Mouse (Mus musculus): ENCODE measurements at regions not wholly inside any gene's neighbourhood (a gene's known extent, or its start where the extent isn't known, plus 50 kb on each side); places are given as distances from the start of the nearest gene placed in this dataset.

GRCm38 (mm10) chr9:122556051-122556450 is 191.1 kb upstream of the Topaz1 start:
- no peak for DNase-seq (ENCODE audit: low read depth in 2 of 2, low spot score in 2 of 2)

DNA sequence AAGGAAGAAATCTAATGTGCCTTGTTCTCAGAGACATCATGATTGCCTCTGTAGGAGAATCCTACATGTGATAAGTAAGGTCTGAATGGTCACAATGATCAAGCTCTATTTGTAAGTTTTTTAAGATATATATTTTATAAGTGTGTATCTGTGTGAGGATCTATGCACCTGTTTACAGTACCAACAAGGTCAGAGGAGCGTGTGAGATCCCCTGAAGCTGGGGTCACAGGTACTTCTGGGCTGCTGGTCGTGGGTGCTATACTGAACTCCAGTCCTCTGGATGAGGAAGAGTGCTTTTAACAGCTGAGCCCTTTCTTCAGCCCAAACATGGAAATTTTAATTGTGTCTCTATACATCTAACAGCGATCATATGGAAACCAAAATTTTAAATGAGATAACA is 181.1 kb upstream of the Topaz1 start:
- DNase-seq (ENCODE audit: low read depth in 2 of 2, low spot score in 2 of 2): no peak

- DNase-seq (ENCODE audit: low read depth in 2 of 2, low spot score in 2 of 2): no peak
Measured at GRCm38 (mm10) chr9:122568691-122569441, 178.3 kb upstream of the Topaz1 start.

DNA sequence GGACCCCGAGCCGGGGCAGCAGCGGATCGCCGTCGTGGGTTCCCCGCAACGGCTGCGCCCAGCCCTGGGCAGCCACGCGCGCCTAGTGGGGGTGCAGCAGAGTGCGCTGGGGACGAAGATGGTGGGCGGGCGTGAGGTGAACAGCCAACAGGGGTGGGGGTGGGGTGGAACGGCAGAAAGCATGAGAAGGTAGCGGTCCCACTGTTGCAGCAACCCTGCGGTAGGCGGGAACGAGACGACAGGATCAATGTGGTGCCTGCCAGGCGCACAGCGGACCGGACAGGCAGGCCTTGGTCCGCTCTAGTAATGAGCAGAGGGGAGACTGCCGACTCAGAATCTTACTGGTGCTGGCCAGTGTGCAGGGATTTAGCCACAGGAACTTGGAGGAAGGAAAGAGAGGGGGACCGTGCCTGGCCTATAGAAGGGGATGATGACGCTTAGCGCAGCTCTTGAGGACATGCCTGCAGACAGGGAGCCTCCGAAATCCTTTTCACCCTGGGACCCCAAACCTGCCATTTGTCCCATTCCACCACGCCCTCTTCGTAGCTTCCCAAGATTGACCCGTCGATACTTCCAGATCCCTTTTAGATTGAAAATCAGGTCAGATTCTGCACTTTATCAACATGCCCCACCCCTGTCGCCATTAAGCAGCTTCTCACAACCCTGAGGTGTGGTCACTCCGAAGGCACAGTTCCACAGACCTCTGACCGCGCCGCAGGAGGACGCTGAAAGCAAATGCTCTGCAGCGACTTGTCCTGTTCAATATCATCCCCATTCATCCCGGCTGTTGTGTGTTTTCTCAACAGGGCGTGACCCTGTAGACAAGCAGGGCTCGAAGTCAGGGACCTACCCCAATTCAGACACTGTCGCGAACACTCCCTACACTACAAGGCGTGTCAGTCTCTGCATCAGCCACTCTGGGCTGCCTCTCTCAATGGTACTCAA is 177.4 kb upstream of the Topaz1 start:
- no peak for DNase-seq (ENCODE audit: low read depth in 2 of 2, low spot score in 2 of 2)

DNA sequence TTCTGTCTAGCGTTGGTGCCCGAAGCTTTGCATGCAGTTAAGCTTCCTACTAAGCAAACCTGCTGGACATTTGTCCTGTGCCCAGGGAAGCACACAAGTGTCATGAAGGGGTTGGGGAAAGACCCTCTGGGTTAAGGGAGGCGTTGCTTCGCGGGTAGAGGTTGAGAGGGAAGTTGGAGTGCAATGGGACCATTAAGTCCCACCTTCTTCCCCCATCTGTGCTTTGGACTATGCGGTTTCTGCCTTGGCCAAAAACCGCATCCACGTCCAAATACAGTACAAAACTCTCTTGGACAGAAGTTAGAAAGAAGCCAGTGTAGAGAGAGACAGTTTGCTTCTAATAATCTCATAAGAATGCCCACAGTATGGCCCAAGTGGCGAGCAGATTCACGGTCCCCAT is 176.1 kb upstream of the Topaz1 start:
- DNase-seq (ENCODE audit: low read depth in 2 of 2, low spot score in 2 of 2): no peak

GRCm38 (mm10) chr9:122571402-122572059 is 175.6 kb upstream of the Topaz1 start:
- no peak for DNase-seq (ENCODE audit: low read depth in 2 of 2, low spot score in 2 of 2)

GRCm38 (mm10) chr9:122572060-122572835 is 174.9 kb upstream of the Topaz1 start:
- DNase-seq (ENCODE audit: low read depth in 2 of 2, low spot score in 2 of 2): no peak

DNA sequence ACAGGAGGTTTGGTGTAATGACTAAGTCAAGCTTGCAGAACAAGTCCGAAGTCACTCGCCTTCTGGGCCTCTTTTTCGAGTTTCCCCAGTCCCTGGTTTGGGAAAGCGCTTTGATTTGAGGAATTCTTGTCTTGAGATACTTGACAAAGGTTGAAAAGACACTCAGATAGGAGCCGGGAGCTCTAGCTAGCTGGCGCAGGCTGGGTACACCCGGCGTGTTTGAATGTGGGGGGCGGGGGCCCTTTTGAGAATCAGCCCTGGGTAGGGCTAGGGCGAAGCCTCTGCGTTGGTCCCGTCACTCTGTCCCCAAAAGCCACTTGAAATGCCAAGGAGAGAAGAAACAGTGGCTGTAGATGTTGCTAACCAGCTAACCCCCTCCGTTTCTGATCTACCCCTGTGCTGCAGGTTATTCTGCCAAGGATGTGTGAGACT is 174.3 kb upstream of the Topaz1 start:
- DNase-seq (ENCODE audit: low read depth in 2 of 2, low spot score in 2 of 2): no peak

DNA sequence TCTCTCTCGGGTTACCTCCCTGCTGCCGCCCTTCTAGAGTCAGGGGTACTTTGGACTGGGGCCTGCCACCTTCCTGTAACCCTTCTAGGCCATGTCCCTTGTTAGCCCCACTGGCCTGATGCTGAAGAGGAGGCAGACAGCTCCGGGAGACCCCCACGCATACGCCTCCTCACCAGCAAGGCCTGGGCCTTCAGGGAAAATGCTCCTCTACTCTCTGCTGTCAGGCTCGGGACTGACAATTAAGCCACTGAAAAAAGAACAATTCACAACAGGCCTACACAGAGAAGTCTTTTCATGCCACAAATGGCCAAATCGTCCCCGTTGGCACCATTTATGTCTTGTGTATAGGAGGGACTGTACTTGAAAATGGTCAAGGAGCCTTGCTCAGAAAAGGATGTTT is 161.9 kb upstream of the Topaz1 start:
- no peak for DNase-seq (ENCODE audit: low read depth in 2 of 2, low spot score in 2 of 2)

DNA sequence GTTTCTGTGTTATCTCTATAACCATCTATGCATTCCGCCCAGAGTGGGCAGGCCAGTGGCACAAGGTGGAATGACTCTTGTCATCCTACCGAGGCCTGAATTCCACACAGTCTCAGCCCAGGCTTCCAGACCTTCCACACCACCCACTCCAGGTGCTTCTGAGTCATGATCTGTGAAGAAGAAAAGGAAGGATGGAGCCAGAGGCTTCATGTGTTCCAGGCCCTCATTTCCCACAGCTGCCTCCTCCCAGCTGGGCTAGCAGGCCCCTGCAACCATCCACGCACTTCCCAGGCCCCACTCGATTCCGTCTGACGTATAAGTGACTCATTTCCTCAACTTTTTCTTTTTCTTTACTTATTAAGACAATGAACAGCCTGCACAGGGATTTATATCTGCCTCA is 160.7 kb upstream of the Topaz1 start:
- DNase-seq (ENCODE audit: low read depth in 2 of 2, low spot score in 2 of 2): no peak

- no peak for DNase-seq (ENCODE audit: low read depth in 2 of 2, low spot score in 2 of 2)
Measured at GRCm38 (mm10) chr9:122586986-122587385, 160.2 kb upstream of the Topaz1 start.

- no peak for DNase-seq (ENCODE audit: low read depth in 2 of 2, low spot score in 2 of 2)
Measured at GRCm38 (mm10) chr9:122588246-122588645, 158.9 kb upstream of the Topaz1 start.

GRCm38 (mm10) chr9:122592820-122593615 is 154.1 kb upstream of the Topaz1 start:
- DNase-seq (ENCODE audit: low read depth in 2 of 2, low spot score in 2 of 2): no peak

DNA sequence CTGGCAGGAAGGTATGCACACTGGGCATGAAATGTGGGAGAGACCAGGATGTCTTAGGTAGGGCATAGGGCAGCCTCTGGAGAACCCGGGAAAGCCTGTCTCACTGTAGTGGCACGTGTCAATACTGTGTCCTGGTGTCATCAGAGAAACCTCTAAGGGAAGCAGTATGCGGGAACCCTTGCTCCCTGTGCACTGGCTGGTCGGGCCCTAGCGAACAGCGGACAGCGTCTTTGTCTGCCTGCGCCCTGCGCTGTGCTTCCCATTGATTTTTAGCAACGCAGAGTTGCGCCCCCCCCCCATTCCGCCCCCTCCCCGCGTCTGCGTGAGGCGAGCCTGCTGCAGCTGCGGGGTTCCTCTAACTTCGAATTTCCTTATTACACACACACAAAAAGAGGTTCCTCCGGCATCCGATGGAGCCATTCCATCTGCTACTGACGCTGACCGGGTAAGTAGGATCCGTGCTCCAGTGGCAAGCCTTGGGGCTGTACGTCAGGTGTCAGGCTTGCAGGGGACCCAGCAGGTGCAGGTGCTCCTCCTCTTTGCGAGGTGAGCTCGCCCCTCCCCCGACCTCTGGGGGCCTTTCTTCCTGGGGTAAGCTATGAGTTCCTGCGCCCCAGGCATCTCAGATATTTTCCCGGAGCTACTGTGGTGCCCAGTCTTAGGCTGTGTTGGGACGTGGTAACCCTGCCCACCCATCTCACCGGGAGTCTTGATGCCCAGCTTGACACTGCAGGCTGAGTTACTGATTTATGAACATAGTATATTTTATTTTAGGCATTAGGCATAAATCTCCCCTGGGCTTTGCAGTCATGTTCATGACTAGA is 151.8 kb upstream of the Topaz1 start:
- DNase-seq (ENCODE audit: low read depth in 2 of 2, low spot score in 2 of 2): no peak

DNA sequence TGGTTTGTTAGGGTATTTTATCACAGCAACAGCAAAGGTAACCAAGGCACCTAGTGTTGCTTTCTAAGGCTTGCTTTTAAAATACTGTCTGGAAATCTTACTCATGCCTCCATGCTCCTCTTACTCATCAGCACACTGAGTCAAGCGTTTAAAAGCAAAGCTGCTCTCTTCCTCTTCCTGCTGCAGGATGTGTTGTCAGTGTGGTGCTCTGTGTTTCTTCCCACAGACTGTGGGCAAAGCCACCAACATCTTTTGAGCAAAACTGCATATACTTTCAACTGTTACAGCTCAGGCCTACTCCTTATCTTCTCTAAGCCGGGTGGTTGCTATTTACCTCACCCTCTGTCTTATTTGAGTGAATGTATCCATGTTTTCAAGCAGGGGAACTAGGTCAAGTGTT is 144.0 kb upstream of the Topaz1 start:
- DNase-seq (ENCODE audit: low read depth in 2 of 2, low spot score in 2 of 2): no peak

DNA sequence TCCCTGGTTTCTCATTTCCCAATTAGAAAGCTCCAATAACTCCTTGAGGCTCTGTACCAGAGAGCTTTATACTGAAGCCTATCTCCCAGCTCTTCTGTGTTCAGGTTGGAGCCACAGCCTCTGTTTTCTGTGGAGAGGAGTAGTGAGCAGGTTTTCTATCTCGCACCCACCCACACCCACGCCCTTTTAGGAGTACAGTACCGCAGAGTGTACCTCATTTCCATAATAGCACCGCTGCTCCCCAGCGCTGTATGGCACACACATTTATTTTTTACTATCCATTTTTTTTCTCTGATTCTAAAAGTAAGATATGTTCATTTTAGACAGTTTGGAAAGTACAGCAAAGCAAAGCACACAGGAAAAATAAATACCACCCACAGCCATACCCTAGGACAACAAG is 137.5 kb upstream of the Topaz1 start:
- no peak for DNase-seq (ENCODE audit: low read depth in 2 of 2, low spot score in 2 of 2)

- DNase-seq (ENCODE audit: low read depth in 2 of 2, low spot score in 2 of 2): no peak
Measured at GRCm38 (mm10) chr9:122610918-122611317, 136.2 kb upstream of the Topaz1 start.

DNA sequence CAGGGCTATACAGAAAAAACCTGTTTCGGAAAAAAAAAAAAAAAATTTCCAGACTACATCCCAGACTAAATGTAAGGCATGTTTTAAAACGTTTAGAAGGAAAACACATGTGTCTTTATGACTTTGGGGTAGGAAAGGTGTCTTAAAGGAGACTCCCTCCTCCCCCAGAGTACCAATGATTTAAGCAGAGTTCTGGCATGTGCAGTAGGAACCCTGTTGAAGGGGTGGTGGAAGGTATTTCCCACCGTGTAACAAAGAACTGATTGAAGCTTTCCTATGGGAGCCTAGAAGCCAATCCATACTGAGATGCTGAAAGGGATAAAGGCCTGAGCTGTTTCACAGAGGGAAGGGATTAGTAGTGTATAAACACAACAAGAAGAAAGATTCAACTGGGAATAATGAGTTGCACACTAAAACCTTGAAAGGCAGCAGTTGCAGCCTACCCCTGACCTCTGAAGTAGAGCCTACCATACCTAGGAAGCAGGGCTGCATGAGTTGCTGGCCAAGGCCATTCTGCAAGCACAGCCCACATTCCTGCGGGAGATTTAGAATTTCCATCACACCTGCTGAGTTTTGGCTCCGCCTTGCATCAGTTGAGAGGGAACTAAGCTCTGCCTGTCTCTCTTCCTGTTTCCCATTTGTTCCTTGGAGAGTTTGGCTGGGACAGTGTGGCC is 132.4 kb upstream of the Topaz1 start:
- no peak for DNase-seq (ENCODE audit: low read depth in 2 of 2, low spot score in 2 of 2)

DNA sequence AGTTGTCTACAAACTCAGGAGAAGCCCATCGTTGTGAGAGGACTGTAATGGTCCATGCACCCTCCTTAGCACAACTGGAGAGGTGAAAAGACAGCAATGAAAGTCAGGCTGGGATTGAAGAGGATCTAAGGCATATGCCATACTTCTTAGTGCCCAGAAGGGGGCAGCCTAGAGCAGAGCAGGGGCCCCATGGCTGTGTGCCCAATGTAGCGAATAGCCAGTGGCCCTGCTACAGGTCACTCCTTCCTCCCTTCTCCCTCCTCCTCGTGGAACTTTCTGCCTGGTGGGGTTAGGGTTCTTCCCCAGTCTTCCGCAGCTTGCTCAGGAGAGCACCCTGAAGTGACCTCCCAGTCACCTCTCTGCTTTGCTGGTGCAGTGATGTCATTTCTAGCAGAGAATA is 131.8 kb upstream of the Topaz1 start:
- no peak for DNase-seq (ENCODE audit: low read depth in 2 of 2, low spot score in 2 of 2)
